Mouse (Mus musculus): ENCODE measurements around the gene Zfp207.

- TF ChIP-seq POLR2A (IDR thresholded peaks at IDR 0.05; ENCODE audit: low read depth, low read length) (no peak), ZKSCAN1 (IDR thresholded peaks at IDR 0.05; ENCODE audit: borderline replicate concordance, low read depth, low read length) (no peak), CTCF (conservative IDR thresholded peaks at IDR 0.05 in 1 of 2, IDR thresholded peaks at IDR 0.05 in 1 of 2; ENCODE audit: low read depth in 2 of 2, low read length in 2 of 2) (no peak), ZC3H11A (IDR thresholded peaks at IDR 0.05; ENCODE audit: low read depth, low read length) (no peak), EP300 (IDR thresholded peaks at IDR 0.05; ENCODE audit: low read length) (no peak), ETS1 (conservative IDR thresholded peaks at IDR 0.05; ENCODE audit: low read depth, low read length) (no peak)
Measured at GRCm38 (mm10) chr11:80446916-80447315, 63.8 kb downstream of the Zfp207 start.
